Mouse (Mus musculus): ENCODE measurements around the gene Cacnb1.

DNA sequence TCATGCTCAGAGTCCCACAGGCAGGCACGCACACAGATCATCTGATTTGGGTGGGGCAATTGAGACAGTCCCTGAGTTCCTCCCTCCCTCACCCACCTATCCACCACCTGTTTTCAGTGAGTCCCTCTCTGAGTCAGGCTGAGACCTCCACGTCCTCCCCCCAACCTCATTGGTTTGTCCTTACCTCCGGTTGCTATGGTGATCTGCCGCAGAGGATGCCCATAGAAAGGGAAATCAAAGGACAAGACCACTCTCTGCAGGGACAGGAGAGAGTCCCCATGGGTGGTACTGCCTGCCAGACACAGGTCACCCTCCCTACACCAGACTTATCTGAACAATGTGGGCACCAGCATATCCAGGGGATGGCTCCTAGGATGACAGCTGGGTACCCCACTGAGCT, 66.9 kb downstream of the Cacnb1 start:
- TF ChIP-seq POLR2A (IDR thresholded peaks at IDR 0.05; ENCODE audit: insufficient read depth, low read length) (no peak), CTCF (IDR thresholded peaks at IDR 0.05; ENCODE audit: low read depth, low read length) (no peak), EP300 (IDR thresholded peaks at IDR 0.05; ENCODE audit: insufficient read depth, low read depth, low read length) (no peak)

Data from ES-Bruce4 (cell line).